Mouse (Mus musculus): ENCODE measurements around the gene Arcn1. TPM values are rescaled to one million over a fixed set of nuclear protein-coding genes. Genes with fewer than 3 reads are reported as not detected.

The Arcn1 gene
- polyA plus RNA-seq, 1 experiment from 2014 or later = 223 TPM

GRCm38 (mm10) chr9:44737240-44737949 is 30.2 kb downstream of the Arcn1 start:
- no peaks in the 10 kb centered on the region for H3K27me3 ChIP-seq (ENCODE audit: control insufficient read depth, insufficient read depth, low read length)
- H3K9ac ChIP-seq (replicated peaks; ENCODE audit: low read length) = no peak overlapping the region
- H3K4me1 ChIP-seq (ENCODE audit: control insufficient read depth, insufficient read depth, low read length) = peaks cover 2% of the 10 kb centered on the region; the same call in 1 of the 2 replicates
- peak overlapping the region; percentile 60 for H3K27ac ChIP-seq (replicated peaks; ENCODE audit: low read depth, low read length)
- no peaks in the 10 kb centered on the region for H3K36me3 ChIP-seq (replicated peaks; ENCODE audit: control insufficient read depth, insufficient read depth, low read depth, low read length)
- no peak for ATAC-seq (replicated peaks; ENCODE audit: insufficient number of reproducible peaks, low FRiP score, low TSS enrichment, low read depth)
- 23% methylated on average over 8 of the region's 8 CpGs for WGBS
- no peaks in the 10 kb centered on the region for H3K9me3 ChIP-seq (replicated peaks; ENCODE audit: control insufficient read depth, low read length)
- peak overlapping the region; percentile 16; the same call in 1 of the 2 replicates for H3K4me2 ChIP-seq (ENCODE audit: low read depth, low read length)
- DNase-seq (ENCODE audit: low spot score) = peak; percentile 80
- H3K4me3 ChIP-seq (ENCODE audit: low read depth, low read length) = no peak overlapping the region

GRCm38 (mm10) chr9:44736301-44736700 is 31.3 kb downstream of the Arcn1 start:
- no peaks in the 10 kb centered on the region for H3K9me3 ChIP-seq (replicated peaks; ENCODE audit: control insufficient read depth, low read length)
- no peak for ATAC-seq (replicated peaks; ENCODE audit: insufficient number of reproducible peaks, low FRiP score, low TSS enrichment, low read depth)
- no peaks in the 10 kb centered on the region for H3K27me3 ChIP-seq (ENCODE audit: control insufficient read depth, insufficient read depth, low read length)
- DNase-seq (ENCODE audit: low spot score) = no peak
- no peak overlapping the region for H3K4me2 ChIP-seq (ENCODE audit: low read depth, low read length)
- 64% methylated on average over 2 of the region's 2 CpGs for WGBS
- no peaks in the 10 kb centered on the region for H3K36me3 ChIP-seq (replicated peaks; ENCODE audit: control insufficient read depth, insufficient read depth, low read depth, low read length)
- no peak overlapping the region for H3K4me3 ChIP-seq (ENCODE audit: low read depth, low read length)
- peaks cover 2% of the 10 kb centered on the region; the same call in 1 of the 2 replicates for H3K4me1 ChIP-seq (ENCODE audit: control insufficient read depth, insufficient read depth, low read length)
- no peak overlapping the region for H3K9ac ChIP-seq (replicated peaks; ENCODE audit: low read length)
- H3K27ac ChIP-seq (replicated peaks; ENCODE audit: low read depth, low read length) = no peak overlapping the region

- WGBS = 75% methylated on average over 6 of the region's 6 CpGs
- no peak for DNase-seq (ENCODE audit: low spot score)
- no peak overlapping the region for H3K27ac ChIP-seq (replicated peaks; ENCODE audit: low read depth, low read length)
These were observed 31.8 kb downstream of the Arcn1 start for GRCm38 (mm10) chr9:44735886-44736285.

GRCm38 (mm10) chr9:44734524-44735494 is 32.8 kb downstream of the Arcn1 start, which contains the start of gene Phldb1:
Gene Phldb1 (minus strand): TSS chr9:44735198.
- Histone ChIP-seq H3K27ac (replicated peaks; ENCODE audit: low read depth, low read length) (0 out of 2 replicates have a peak within 1 kb of the TSS, but pooled peaks have one; percentile 35), H3K4me1 (ENCODE audit: control insufficient read depth, insufficient read depth, low read length) (peaks cover 2% of the 10 kb centered on the region; the same call in 1 of the 2 replicates)

More at GRCm38 (mm10) chr9:44735886-44736285, 31.8 kb downstream of the Arcn1 start:
- H3K9ac ChIP-seq (replicated peaks; ENCODE audit: low read length) = no peak overlapping the region
- no peak overlapping the region for H3K4me3 ChIP-seq (ENCODE audit: low read depth, low read length)
- no peak for ATAC-seq (replicated peaks; ENCODE audit: insufficient number of reproducible peaks, low FRiP score, low TSS enrichment, low read depth)
- no peak overlapping the region for H3K4me2 ChIP-seq (ENCODE audit: low read depth, low read length)
- H3K36me3 ChIP-seq (replicated peaks; ENCODE audit: control insufficient read depth, insufficient read depth, low read depth, low read length) = no peaks in the 10 kb centered on the region
- no peaks in the 10 kb centered on the region for H3K9me3 ChIP-seq (replicated peaks; ENCODE audit: control insufficient read depth, low read length)
- H3K4me1 ChIP-seq (ENCODE audit: control insufficient read depth, insufficient read depth, low read length) = peaks cover 2% of the 10 kb centered on the region; the same call in 1 of the 2 replicates
- H3K27me3 ChIP-seq (ENCODE audit: control insufficient read depth, insufficient read depth, low read length) = no peaks in the 10 kb centered on the region

GRCm38 (mm10) chr9:44733671-44734523 is 33.7 kb downstream of the Arcn1 start:
- Histone ChIP-seq H3K9ac (replicated peaks; ENCODE audit: low read length) (peak overlapping the region; percentile 73), H3K36me3 (replicated peaks; ENCODE audit: control insufficient read depth, insufficient read depth, low read depth, low read length) (no peaks in the 10 kb centered on the region), H3K4me3 (ENCODE audit: low read depth, low read length) (peak overlapping the region; percentile 62), H3K4me2 (ENCODE audit: low read depth, low read length) (peak overlapping the region; percentile 99), H3K9me3 (replicated peaks; ENCODE audit: control insufficient read depth, low read length) (no peaks in the 10 kb centered on the region), H3K27ac (replicated peaks; ENCODE audit: low read depth, low read length) (peak overlapping the region; percentile 35; the same call in 1 of the 2 replicates), H3K27me3 (ENCODE audit: control insufficient read depth, insufficient read depth, low read length) (no peaks in the 10 kb centered on the region), H3K4me1 (ENCODE audit: control insufficient read depth, insufficient read depth, low read length) (peaks cover 2% of the 10 kb centered on the region; the same call in 1 of the 2 replicates)
- DNase-seq (ENCODE audit: low spot score) (no peak), ATAC-seq (replicated peaks; ENCODE audit: insufficient number of reproducible peaks, low FRiP score, low TSS enrichment, low read depth) (peak; percentile 17; the same call in 1 of the 2 replicates)
- WGBS = under 1% methylated on average over 73 of the region's 79 CpGs

More at GRCm38 (mm10) chr9:44734524-44735494, 32.8 kb downstream of the Arcn1 start, which contains the start of gene Phldb1:
- Histone ChIP-seq H3K4me3 (ENCODE audit: low read depth, low read length) (peak within 1 kb of the TSS; percentile 62), H3K9ac (replicated peaks; ENCODE audit: low read length) (peak within 1 kb of the TSS; percentile 73), H3K4me2 (ENCODE audit: low read depth, low read length) (peak within 1 kb of the TSS; percentile 99), H3K9me3 (replicated peaks; ENCODE audit: control insufficient read depth, low read length) (no peaks in the 10 kb centered on the region), H3K36me3 (replicated peaks; ENCODE audit: control insufficient read depth, insufficient read depth, low read depth, low read length) (no peaks in the 10 kb centered on the region), H3K27me3 (ENCODE audit: control insufficient read depth, insufficient read depth, low read length) (no peaks in the 10 kb centered on the region)
- under 1% methylated on average over 45 of the region's 47 CpGs for WGBS
- peak; percentile 80 for DNase-seq (ENCODE audit: low spot score)
- ATAC-seq (replicated peaks; ENCODE audit: insufficient number of reproducible peaks, low FRiP score, low TSS enrichment, low read depth) = peak; percentile 73

- Histone ChIP-seq H3K27me3 (ENCODE audit: control insufficient read depth, insufficient read depth, low read length) (no peaks in the 10 kb centered on the region), H3K4me1 (ENCODE audit: control insufficient read depth, insufficient read depth, low read length) (peaks cover 2% of the 10 kb centered on the region; the same call in 1 of the 2 replicates), H3K9me3 (replicated peaks; ENCODE audit: control insufficient read depth, low read length) (no peaks in the 10 kb centered on the region), H3K4me3 (ENCODE audit: low read depth, low read length) (peak overlapping the region; percentile 62), H3K9ac (replicated peaks; ENCODE audit: low read length) (peak overlapping the region; percentile 73; the same call in 1 of the 2 replicates), H3K4me2 (ENCODE audit: low read depth, low read length) (peak overlapping the region; percentile 99), H3K27ac (replicated peaks; ENCODE audit: low read depth, low read length) (no peak overlapping the region), H3K36me3 (replicated peaks; ENCODE audit: control insufficient read depth, insufficient read depth, low read depth, low read length) (no peaks in the 10 kb centered on the region)
- ATAC-seq (replicated peaks; ENCODE audit: insufficient number of reproducible peaks, low FRiP score, low TSS enrichment, low read depth) (no peak), DNase-seq (ENCODE audit: low spot score) (no peak)
- WGBS = 31% methylated on average over 12 of the region's 12 CpGs
These were observed 34.6 kb downstream of the Arcn1 start for GRCm38 (mm10) chr9:44732921-44733530.

- Histone ChIP-seq H3K27ac (replicated peaks; ENCODE audit: low read depth, low read length) (no peak overlapping the region), H3K4me1 (ENCODE audit: control insufficient read depth, insufficient read depth, low read length) (peaks cover 2% of the 10 kb centered on the region; the same call in 1 of the 2 replicates), H3K4me3 (ENCODE audit: low read depth, low read length) (no peak overlapping the region), H3K9ac (replicated peaks; ENCODE audit: low read length) (no peak overlapping the region), H3K27me3 (ENCODE audit: control insufficient read depth, insufficient read depth, low read length) (no peaks in the 10 kb centered on the region), H3K36me3 (replicated peaks; ENCODE audit: control insufficient read depth, insufficient read depth, low read depth, low read length) (no peaks in the 10 kb centered on the region), H3K4me2 (ENCODE audit: low read depth, low read length) (no peak overlapping the region), H3K9me3 (replicated peaks; ENCODE audit: control insufficient read depth, low read length) (no peaks in the 10 kb centered on the region)
- 70% methylated on average over 5 of the region's 5 CpGs for WGBS
- ATAC-seq (replicated peaks; ENCODE audit: insufficient number of reproducible peaks, low FRiP score, low TSS enrichment, low read depth) (no peak), DNase-seq (ENCODE audit: low spot score) (no peak)
These were observed 35.5 kb downstream of the Arcn1 start for GRCm38 (mm10) chr9:44732130-44732549.

Measured in embryonic facial prominence, embryonic 11.5 days (tissue).